Mouse (Mus musculus) neutrophil, adult 83 days (primary cell): ENCODE results near the gene Vmn1r9. TPM values are rescaled to one million over a fixed set of nuclear protein-coding genes. Genes with fewer than 3 reads are reported as not detected.

Experiments
- total RNA-seq, 2 experiments: library from RNA; stranded (reverse); gene quantifications; one replicate each; pipeline ENCODE4 v1.2.4; 2023

The Vmn1r9 gene
- total RNA-seq: not detected

GRCm38 (mm10) chr6:57066487-57066886 lies at the start of gene Vmn1r9:
Vmn1r9 (plus strand) TSS chr6:57066787.

GRCm38 (mm10) chr6:57025224-57025623 lies 41.4 kb upstream of the Vmn1r9 start, which contains the start of gene Vmn1r7:
Vmn1r7 (minus strand) TSS chr6:57025324.

GRCm38 (mm10) chr6:57031984-57032383 lies 34.6 kb upstream of the Vmn1r9 start, which contains the start of gene Vmn1r8:
Vmn1r8 (plus strand) TSS chr6:57032284.

GRCm38 (mm10) chr6:57109154-57109553 lies 42.6 kb downstream of the Vmn1r9 start, which contains the start of gene Vmn1r10:
Vmn1r10 (plus strand) TSS chr6:57109454.

Other genes starting within 250 kb of the Vmn1r9 start
- gene Fkbp9, start 234.7 kb upstream of the Vmn1r9 start, total RNA-seq: 1 to 10 TPM; 2.2 to 2.5 TPM
- gene Nt5c3, start 142.9 kb upstream of the Vmn1r9 start, total RNA-seq: 10 to 100 TPM; 36.2 to 42.2 TPM
- under 1 TPM in 1 of 2 experiments, not detected in 1; 0.15 TPM for gene Vmn1r4, start 142.8 kb upstream of the Vmn1r9 start, total RNA-seq
- not detected for gene Vmn1r5, start 96.5 kb upstream of the Vmn1r9 start, total RNA-seq
- gene Vmn1r6, start 69.5 kb upstream of the Vmn1r9 start, total RNA-seq: not detected
- gene Vmn1r7, start 41.5 kb upstream of the Vmn1r9 start, total RNA-seq: not detected
- not detected for gene Vmn1r8, start 34.5 kb upstream of the Vmn1r9 start, total RNA-seq
- gene Vmn1r10, start 42.7 kb downstream of the Vmn1r9 start, total RNA-seq: not detected
- not detected for gene Vmn1r11, start 66.7 kb downstream of the Vmn1r9 start, total RNA-seq
- under 1 TPM; 0.09 TPM for gene Vmn1r12, start 90.1 kb downstream of the Vmn1r9 start, total RNA-seq
- not detected for gene Vmn1r13, start 136.5 kb downstream of the Vmn1r9 start, total RNA-seq
- not detected for gene Vmn1r14, start 164.9 kb downstream of the Vmn1r9 start, total RNA-seq
- gene Vmn1r15, start 191.2 kb downstream of the Vmn1r9 start, total RNA-seq: not detected